In genomic region chr4:35884946-35885460, GRCm38 (mm10) we compare ENCODE assay signal across 12 mouse cellular contexts.
A peak's percentile ranks its signal among the peaks of the same experiment; 100 is the strongest.
DNase-seq lines count a peak whose midpoint lies in the region; ATAC-seq and TF ChIP-seq lines count a peak whose summit lies in the region.
"Had no signal": no experiment of that assay in that cellular context is flagged by ENCODE, and none has a peak within 500 bp of the region (broad histone marks: within the 10 kb centered on the region; RNA-seq: fewer than 3 reads in every experiment).

No protein-coding gene starts in this region.

- H3K4me2 ChIP-seq in hindbrain, postnatal 0 days (ENCODE audit: low read depth, low read length): no peak overlapping the region
- H3K4me2 ChIP-seq in hindbrain, embryonic 14.5 days (replicated peaks): no peak overlapping the region
- H3K4me2 ChIP-seq in neural tube, embryonic 15.5 days: no peak overlapping the region
- H3K4me2 ChIP-seq in stomach, postnatal 0 days (replicated peaks; ENCODE audit: low read depth): no peak overlapping the region
- H3K4me2 ChIP-seq: midbrain, embryonic 12.5 days had no signal

- no peaks in the 10 kb centered on the region for H3K36me3 ChIP-seq in hindbrain, postnatal 0 days (ENCODE audit: insufficient read depth, low read length)
- H3K36me3 ChIP-seq in hindbrain, embryonic 14.5 days (replicated peaks; ENCODE audit: control insufficient read depth, insufficient read depth): no peaks in the 10 kb centered on the region
- no peaks in the 10 kb centered on the region for H3K36me3 ChIP-seq in neural tube, embryonic 15.5 days
- H3K36me3 ChIP-seq in stomach, postnatal 0 days (ENCODE audit: control insufficient read depth, insufficient read depth, low read length): no peaks in the 10 kb centered on the region
- H3K36me3 ChIP-seq: G1E; midbrain, embryonic 12.5 days had no signal

- H3K27me3 ChIP-seq in hindbrain, postnatal 0 days (ENCODE audit: insufficient read depth, low read length): no peaks in the 10 kb centered on the region
- no peaks in the 10 kb centered on the region for H3K27me3 ChIP-seq in hindbrain, embryonic 14.5 days (ENCODE audit: control insufficient read depth, insufficient read depth, low read length)
- no peaks in the 10 kb centered on the region for H3K27me3 ChIP-seq in neural tube, embryonic 15.5 days (replicated peaks)
- no peaks in the 10 kb centered on the region for H3K27me3 ChIP-seq in stomach, postnatal 0 days (ENCODE audit: control insufficient read depth, insufficient read depth, low read length)
- H3K27me3 ChIP-seq: midbrain, embryonic 12.5 days had no signal

- no peaks in the 10 kb centered on the region for H3K9me3 ChIP-seq in hindbrain, postnatal 0 days (ENCODE audit: low read length)
- no peaks in the 10 kb centered on the region for H3K9me3 ChIP-seq in hindbrain, embryonic 14.5 days (ENCODE audit: control insufficient read depth, low read length)
- no peaks in the 10 kb centered on the region for H3K9me3 ChIP-seq in neural tube, embryonic 15.5 days (replicated peaks)
- H3K9me3 ChIP-seq in stomach, postnatal 0 days (ENCODE audit: control insufficient read depth, low read length): no peaks in the 10 kb centered on the region
- H3K9me3 ChIP-seq: G1E; midbrain, embryonic 12.5 days had no signal

- H3K27ac ChIP-seq in hindbrain, postnatal 0 days: no peak overlapping the region
- no peak overlapping the region for H3K27ac ChIP-seq in hindbrain, embryonic 14.5 days
- H3K27ac ChIP-seq in neural tube, embryonic 15.5 days (replicated peaks): no peak overlapping the region
- H3K27ac ChIP-seq in stomach, postnatal 0 days (replicated peaks): no peak overlapping the region
- H3K27ac ChIP-seq: midbrain, embryonic 12.5 days had no signal

- H3K9ac ChIP-seq in hindbrain, postnatal 0 days (replicated peaks; ENCODE audit: low read length): no peak overlapping the region
- H3K9ac ChIP-seq in hindbrain, embryonic 14.5 days: no peak overlapping the region
- no peak overlapping the region for H3K9ac ChIP-seq in neural tube, embryonic 15.5 days (replicated peaks)
- H3K9ac ChIP-seq in stomach, postnatal 0 days (ENCODE audit: low read length): no peak overlapping the region
- H3K9ac ChIP-seq: midbrain, embryonic 12.5 days had no signal

- no peaks in the 10 kb centered on the region; the same call in 1 of the 2 replicates for H3K4me1 ChIP-seq in hindbrain, postnatal 0 days (ENCODE audit: insufficient read depth, low read length)
- peaks cover 14% of the 10 kb centered on the region for H3K4me1 ChIP-seq in hindbrain, embryonic 14.5 days (replicated peaks; ENCODE audit: control insufficient read depth, insufficient read depth, low read length)
- H3K4me1 ChIP-seq in neural tube, embryonic 15.5 days: 0 out of 2 replicates have a peak, but pooled peaks cover 3% of the 10 kb centered on the region
- no peaks in the 10 kb centered on the region for H3K4me1 ChIP-seq in stomach, postnatal 0 days (replicated peaks; ENCODE audit: control insufficient read depth, insufficient read depth)

- WGBS in hindbrain, postnatal 0 days: 44% methylated on average over 3 of the region's 3 CpGs
- 67% methylated on average over 3 of the region's 3 CpGs for WGBS in hindbrain, embryonic 14.5 days
- 61% methylated on average over 3 of the region's 3 CpGs for WGBS in neural tube, embryonic 15.5 days
- WGBS in stomach, postnatal 0 days: 43% methylated on average over 3 of the region's 3 CpGs

- peak; percentile 16 for DNase-seq in hindbrain, postnatal 0 days (ENCODE audit: low spot score)
- DNase-seq in hindbrain, embryonic 14.5 days (ENCODE audit: low spot score): no peak
- DNase-seq in neural tube, embryonic 10.5 days (ENCODE audit: extremely low spot score, low spot score): peak; percentile 21
- peak; percentile 61 for DNase-seq in embryo, embryonic 11 days
- peak; percentile 28 for DNase-seq in stomach, postnatal 0 days (ENCODE audit: low spot score)
- DNase-seq in cerebellum, postnatal 4 days (ENCODE audit: low spot score in 2 of 2): no peak
- DNase-seq in frontal cortex, postnatal 25 days (ENCODE audit: low spot score in 2 of 2): no peak
- DNase-seq: heart, adult 18-20 months had no signal

- H3K4me3 ChIP-seq in hindbrain, postnatal 0 days (ENCODE audit: low read length): no peak overlapping the region
- H3K4me3 ChIP-seq in hindbrain, embryonic 14.5 days (replicated peaks; ENCODE audit: low read length): no peak overlapping the region
- H3K4me3 ChIP-seq in neural tube, embryonic 15.5 days (replicated peaks): no peak overlapping the region
- H3K4me3 ChIP-seq in stomach, postnatal 0 days (ENCODE audit: low read depth, low read length): no peak overlapping the region
- H3K4me3 ChIP-seq: midbrain, embryonic 12.5 days had no signal

- ATAC-seq in hindbrain, postnatal 0 days: no peak
- no peak for ATAC-seq in hindbrain, embryonic 14.5 days (ENCODE audit: low FRiP score)
- no peak for ATAC-seq in neural tube, embryonic 15.5 days (ENCODE audit: low FRiP score)
- no peak for ATAC-seq in stomach, postnatal 0 days (ENCODE audit: low FRiP score, low TSS enrichment)
- ATAC-seq: intestine, postnatal 0 days had no signal

- TF ChIP-seq CTCF in hindbrain, postnatal 0 days (IDR thresholded peaks at IDR 0.05; ENCODE audit: low read depth): no peak
- no peak for TF ChIP-seq CTCF in stomach, postnatal 0 days (IDR thresholded peaks at IDR 0.05; ENCODE audit: low read depth)

- TF ChIP-seq EP300 in stomach, postnatal 0 days (optimal IDR thresholded peaks at IDR 0.05): no peak

Comparison
In these comparisons a context has a peak if more than half of its experiments do, and no peak if none do; other contexts are left out.
1. DNase-seq: peak in hindbrain, postnatal 0 days (single experiment), neural tube, embryonic 10.5 days (single experiment), embryo, embryonic 11 days (single experiment) and stomach, postnatal 0 days (single experiment); none in hindbrain, embryonic 14.5 days (single experiment), cerebellum, postnatal 4 days (0 of 2) and frontal cortex, postnatal 25 days (0 of 2).